Mouse (Mus musculus) retina, embryonic 14.5 days (tissue): ENCODE measurements around the gene Taf5.

Experiments used
- DNase-seq: peaks from one replicate; pipeline ENCODE4 v3.0.0-alpha.2; 2015; ENCODE audit warnings: low spot score

Taf5 gene

DNA sequence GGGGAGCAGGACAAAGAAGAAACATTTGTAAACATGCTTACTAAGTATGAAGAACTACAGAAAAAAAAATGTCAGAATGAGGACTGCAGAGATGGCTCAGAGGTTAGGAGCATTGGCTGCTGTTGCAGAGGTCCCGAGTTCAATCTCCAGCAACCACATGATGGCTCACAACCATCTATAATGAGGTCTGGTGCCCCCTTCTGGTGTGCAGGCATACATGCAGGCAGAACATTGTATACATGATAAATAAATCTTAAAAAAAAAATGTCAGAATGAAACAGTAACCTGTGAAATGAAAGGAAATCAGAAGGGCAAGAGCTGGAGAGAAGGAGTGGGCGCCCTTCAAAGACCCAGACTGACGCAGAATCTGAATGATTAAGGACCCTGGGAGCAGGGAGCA lies 1.7 kb upstream of the Taf5 start:
- DNase-seq = no peak

DNA sequence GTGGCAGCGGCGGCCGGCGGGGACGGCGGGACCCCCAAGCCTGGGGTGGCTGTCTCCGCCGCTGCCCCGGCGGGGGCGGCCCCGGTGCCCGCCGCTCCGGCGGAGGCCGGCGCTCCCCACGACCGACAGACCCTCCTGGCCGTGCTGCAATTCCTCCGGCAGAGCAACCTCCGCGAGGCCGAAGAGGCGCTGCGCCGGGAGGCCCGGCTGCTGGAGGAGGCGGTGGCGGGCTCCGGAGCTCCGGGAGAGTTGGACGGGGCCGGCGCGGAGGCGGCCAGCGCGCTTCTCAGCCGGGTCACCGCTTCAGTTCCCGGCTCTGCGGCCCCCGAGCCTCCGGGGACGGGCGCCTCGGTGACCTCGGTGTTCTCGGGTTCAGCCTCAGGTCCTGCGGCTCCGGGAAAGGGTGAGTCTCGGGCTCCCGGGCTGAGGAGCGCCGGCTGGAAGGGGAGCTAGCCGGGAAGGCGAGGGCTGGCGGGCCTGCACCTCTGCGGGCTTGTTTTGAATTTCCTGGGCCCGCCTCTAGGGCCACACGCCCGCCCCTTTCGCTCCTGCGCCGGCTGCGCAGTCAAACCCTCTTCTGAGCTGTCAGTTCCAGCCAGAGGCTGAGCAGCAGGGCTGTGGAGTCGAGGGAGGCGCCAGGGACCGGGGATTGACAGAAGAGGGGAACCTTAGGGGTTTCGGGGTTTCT lies 522 bp downstream of the Taf5 start:
- peak; percentile 89 for DNase-seq

DNA sequence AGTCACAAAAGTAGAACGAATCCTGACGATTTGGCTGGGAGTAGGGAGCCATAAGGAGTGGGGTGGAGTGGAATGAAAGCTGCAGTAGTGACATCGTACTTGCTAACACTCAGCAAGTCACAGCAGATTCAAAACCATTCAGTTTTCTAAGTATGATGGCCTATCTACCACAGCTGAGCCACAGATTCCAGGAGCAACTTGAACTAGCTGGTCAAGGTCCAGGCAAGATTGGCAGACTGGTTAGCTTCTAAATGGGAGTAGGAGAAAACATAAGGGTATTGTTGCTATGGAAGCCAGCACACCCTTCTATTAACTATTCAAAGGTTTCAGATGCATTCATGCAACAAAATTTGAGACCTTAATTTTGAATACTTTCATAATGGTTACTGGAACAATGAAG lies 20.7 kb downstream of the Taf5 start:
- DNase-seq = no peak

GRCm38 (mm10) chr19:47089718-47090525 lies 22.4 kb downstream of the Taf5 start:
- DNase-seq = no peak

DNA sequence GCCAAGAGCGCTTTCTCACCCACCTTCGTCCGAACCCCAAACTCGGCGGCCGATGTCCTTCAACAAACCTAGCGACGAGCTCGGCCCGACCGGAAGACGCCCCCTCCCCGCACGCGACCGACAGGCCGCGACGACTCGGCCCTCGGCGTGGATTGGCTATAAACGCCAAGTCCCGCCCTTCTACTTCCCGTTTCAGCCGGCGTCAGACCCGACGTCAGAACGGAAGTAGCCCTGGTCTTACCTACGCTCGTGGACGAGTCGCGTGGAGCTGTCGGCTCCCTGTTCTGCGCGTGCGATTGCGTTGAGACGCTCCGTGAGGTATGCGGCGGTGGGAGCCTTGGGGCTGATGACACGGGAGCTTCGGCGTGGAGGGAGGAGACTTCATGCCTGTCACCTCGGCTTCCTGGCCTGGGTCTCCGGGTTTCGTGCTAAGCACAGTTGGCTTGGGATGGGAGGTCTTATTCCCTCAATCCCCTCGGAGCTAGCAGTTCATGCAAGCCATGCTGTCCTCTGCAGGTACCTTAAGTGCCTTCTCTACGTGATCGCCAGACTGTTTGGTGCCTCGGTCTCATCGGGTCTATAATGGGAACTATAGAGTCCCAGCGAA lies 23.1 kb downstream of the Taf5 start, which contains the start of the genes Usmg5 and Pdcd11:
Usmg5 (minus strand) TSS at position 98 of the 607 bp plus-strand sequence.
Pdcd11 (plus strand) TSS at position 219 of the 607 bp plus-strand sequence.
- DNase-seq = peak; percentile 98

GRCm38 (mm10) chr19:47101080-47101479 lies 33.5 kb downstream of the Taf5 start:
- no peak for DNase-seq

GRCm38 (mm10) chr19:47104641-47105271 lies 37.2 kb downstream of the Taf5 start:
- no peak for DNase-seq

GRCm38 (mm10) chr19:47118634-47119033 lies 51.1 kb downstream of the Taf5 start:
- no peak for DNase-seq

DNA sequence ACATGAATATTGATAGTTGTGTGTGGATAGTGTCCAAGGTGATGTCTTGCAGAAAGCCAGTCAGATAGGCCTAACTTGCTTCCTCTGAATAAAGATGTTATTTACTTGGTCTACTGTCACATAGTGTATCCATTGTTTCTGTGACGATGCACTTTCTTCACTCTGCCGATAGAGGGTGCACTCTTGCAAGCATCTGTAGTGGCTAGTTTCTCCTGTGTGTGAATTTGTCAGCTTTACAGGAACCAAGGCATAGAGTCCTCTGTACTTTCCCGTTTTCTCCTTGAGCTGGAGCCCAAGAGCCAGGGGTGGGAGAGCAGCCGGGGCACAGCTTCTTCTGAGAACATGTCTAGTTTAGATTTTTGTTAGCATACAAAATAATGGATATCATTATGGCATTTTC lies 53.5 kb downstream of the Taf5 start:
- peak; percentile 81 for DNase-seq

GRCm38 (mm10) chr19:47122802-47123201 lies 55.3 kb downstream of the Taf5 start:
- peak; percentile 70 for DNase-seq

DNA sequence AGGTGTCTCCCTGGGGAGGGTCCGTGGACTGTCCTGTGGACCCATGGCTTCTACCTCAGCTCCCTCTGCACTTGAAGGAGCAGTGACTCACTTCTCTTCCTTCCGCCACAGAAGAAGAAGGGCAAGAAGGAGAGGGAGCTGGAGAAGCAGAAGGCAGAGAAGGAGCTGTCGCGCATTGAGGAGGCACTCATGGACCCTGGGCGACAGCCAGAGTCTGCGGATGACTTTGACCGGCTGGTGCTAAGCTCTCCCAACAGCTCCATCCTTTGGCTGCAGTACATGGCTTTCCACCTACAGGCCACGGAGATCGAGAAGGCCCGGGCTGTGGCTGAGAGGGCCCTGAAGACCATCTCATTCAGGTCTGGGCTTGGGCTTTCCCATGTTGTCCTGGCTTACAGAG lies 60.6 kb downstream of the Taf5 start:
- no peak for DNase-seq

GRCm38 (mm10) chr19:47128835-47129234 lies 61.3 kb downstream of the Taf5 start:
- DNase-seq = no peak

DNA sequence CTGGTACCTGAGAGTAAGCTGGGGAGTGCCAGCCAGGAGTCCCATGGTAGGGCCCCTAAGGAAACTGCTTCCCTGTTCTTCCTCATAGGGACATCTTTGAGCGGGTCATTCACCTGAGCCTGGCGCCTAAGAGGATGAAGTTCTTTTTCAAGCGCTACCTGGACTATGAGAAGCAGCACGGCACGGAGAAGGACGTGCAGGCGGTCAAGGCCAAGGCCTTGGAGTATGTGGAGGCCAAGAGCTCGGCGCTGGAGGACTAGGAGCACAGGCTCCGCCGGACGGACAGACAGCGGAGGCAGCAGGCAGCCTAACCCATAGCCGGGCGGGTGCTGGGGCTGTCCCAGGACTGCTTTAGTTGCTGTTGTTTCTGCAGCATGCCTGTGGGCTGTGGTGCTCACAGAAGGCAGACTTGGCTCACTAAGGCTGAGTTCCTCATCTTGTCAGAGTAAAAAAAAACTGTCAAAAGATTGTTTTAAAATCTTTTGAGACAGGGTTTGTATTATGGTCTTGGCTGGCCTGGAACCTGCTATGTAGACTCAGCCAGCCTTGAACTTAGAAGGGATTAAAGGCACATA lies 63.1 kb downstream of the Taf5 start:
- DNase-seq = no peak
